Mouse (Mus musculus): ENCODE measurements at regions not wholly inside any gene's neighbourhood (a gene's known extent, or its start where the extent isn't known, plus 50 kb on each side); places are given as distances from the start of the nearest gene placed in this dataset.

DNA sequence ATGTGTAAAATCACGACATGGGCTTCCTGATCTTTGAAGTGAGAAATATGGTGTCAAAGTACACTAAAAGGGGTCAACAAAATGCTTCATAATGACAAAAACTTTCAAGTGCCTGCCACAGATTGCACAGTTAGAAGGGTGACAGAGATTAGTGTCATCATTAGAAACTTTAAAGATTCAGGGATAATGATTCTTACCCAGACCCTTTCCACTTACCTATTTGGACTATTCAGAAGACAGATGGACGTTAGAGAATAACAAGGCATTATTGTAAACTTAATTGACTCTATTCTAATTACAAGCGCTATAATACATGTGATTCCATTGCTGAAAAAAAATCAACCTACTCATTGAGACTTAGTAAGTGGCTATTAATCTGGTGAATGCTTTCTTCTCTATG is 162.6 kb upstream of the Pcdh20 start:
- DNase-seq (ENCODE audit: extremely low spot score in 1 of 2, low spot score in 2 of 2): no peak
- intact Hi-C loops (cut with DNase I): no loop called here

- intact Hi-C loops (cut with DNase I): no loop called here
- no peak for DNase-seq (ENCODE audit: extremely low spot score in 1 of 2, low spot score in 2 of 2)
Measured at GRCm38 (mm10) chr14:88595376-88595775, 124.2 kb upstream of the Pcdh20 start.

DNA sequence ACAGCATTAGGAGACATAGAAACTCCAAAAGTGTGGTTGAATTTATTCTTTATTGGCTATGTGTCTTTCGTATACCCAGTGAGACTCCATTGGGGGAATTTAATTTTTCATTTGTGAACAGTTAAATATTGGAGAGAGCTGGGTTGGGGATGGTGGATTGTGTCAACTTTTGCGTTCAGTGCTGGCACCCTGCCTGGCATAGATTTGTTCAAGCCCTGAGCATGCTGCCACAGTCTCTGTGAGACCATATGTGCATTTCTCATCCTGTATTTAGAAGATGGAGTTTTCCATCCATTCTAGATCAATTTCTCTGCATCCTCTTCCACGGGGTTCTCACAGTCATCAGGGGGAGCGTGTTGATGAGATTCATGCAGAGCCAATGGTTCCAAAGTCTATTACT is 98.9 kb upstream of the Pcdh20 start:
- intact Hi-C loops (cut with DNase I): no loop called here
- DNase-seq (ENCODE audit: extremely low spot score in 1 of 2, low spot score in 2 of 2): peak; percentile 27 to 37

DNA sequence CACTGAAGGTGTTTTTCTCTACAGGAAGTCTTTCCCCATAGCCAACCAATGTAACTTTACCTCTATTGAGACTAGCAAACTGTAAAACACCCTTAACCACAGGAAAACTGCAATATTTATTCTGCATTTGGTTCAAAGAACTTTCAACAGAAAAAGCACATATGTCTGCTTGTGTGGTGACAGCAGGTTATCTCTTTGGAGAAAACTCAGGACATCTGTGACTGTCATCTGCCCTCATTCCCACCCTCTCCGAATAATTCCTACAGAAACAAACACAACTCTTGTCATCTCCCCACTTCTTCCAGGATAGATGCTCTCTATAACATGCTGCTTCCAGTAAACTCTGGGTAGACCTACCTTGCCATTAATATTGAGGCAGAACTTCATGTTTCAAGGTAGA is 96.4 kb upstream of the Pcdh20 start:
- no peak for DNase-seq (ENCODE audit: extremely low spot score in 1 of 2, low spot score in 2 of 2)

GRCm38 (mm10) chr14:88543601-88544000 is 72.4 kb upstream of the Pcdh20 start:
- peak in 1 of 2 experiments; percentile 32 for DNase-seq (ENCODE audit: extremely low spot score in 1 of 2, low spot score in 2 of 2)
- intact Hi-C loops (cut with DNase I): no loop called here

More for the DNA sequence above, 96.4 kb upstream of the Pcdh20 start:
- intact Hi-C loops (cut with DNase I): no loop called here

GRCm38 (mm10) chr14:88542522-88542921 is 71.3 kb upstream of the Pcdh20 start:
- no peak for DNase-seq (ENCODE audit: extremely low spot score in 1 of 2, low spot score in 2 of 2)
- intact Hi-C loops (cut with DNase I): no loop called here

All from left cerebral cortex, postnatal 10 days (tissue).